In genomic region chr6:121122739-121123241, GRCm38 (mm10) we compare ENCODE assay signal across 12 mouse cellular contexts. TPM values are rescaled to one million over a fixed set of nuclear protein-coding genes. Genes with fewer than 3 reads are reported as not detected.
A peak's percentile ranks its signal among the peaks of the same experiment; 100 is the strongest.
DNase-seq lines count a peak whose midpoint lies in the region; ATAC-seq lines count a peak whose summit lies in the region.
"Had no signal": no experiment of that assay in that cellular context is flagged by ENCODE, and none has a peak within 500 bp of the region (broad histone marks: within the 10 kb centered on the region; RNA-seq: fewer than 3 reads in every experiment).

No protein-coding gene starts in this region.

- H3K27me3 ChIP-seq in midbrain, embryonic 11.5 days (ENCODE audit: control insufficient read depth, insufficient read depth, low read length): no peaks in the 10 kb centered on the region
- H3K27me3 ChIP-seq: midbrain, embryonic 12.5 days had no signal

- no peak overlapping the region for H3K9ac ChIP-seq in midbrain, embryonic 11.5 days (ENCODE audit: low read length)
- H3K9ac ChIP-seq: midbrain, embryonic 12.5 days had no signal

- no peak overlapping the region for H3K4me2 ChIP-seq in midbrain, embryonic 11.5 days
- H3K4me2 ChIP-seq: heart, embryonic 11.5 days; midbrain, embryonic 12.5 days had no signal

- H3K4me1 ChIP-seq in midbrain, embryonic 11.5 days (ENCODE audit: control insufficient read depth, insufficient read depth, low read length): no peaks in the 10 kb centered on the region

- no peak overlapping the region for H3K27ac ChIP-seq in midbrain, embryonic 11.5 days (ENCODE audit: low read depth, low read length)
- H3K27ac ChIP-seq: hindbrain, postnatal 0 days; midbrain, embryonic 12.5 days had no signal

- no peak for ATAC-seq in activated CD4-positive, CD25-positive, alpha-beta regulatory T cell, adult 4 months
- ATAC-seq in midbrain, embryonic 11.5 days (ENCODE audit: low FRiP score): no peak
- ATAC-seq: hindbrain, postnatal 0 days had no signal

- DNase-seq in 3134 (ENCODE audit: extremely low read depth, insufficient read length, low spot score) (peak; percentile 87), adipocyte (ENCODE audit: low spot score) (peak; percentile 93)
- peak; percentile 83 for DNase-seq in cerebellum, adult 9-11 months
- peak; percentile 62 to 67 for DNase-seq in lung, adult 18-20 months
- DNase-seq in spleen, postnatal 36 days (ENCODE audit: low spot score in 2 of 2): no peak
- no peak for DNase-seq in layer of hippocampus, postnatal 25 days (ENCODE audit: extremely low spot score in 1 of 2, low spot score in 1 of 2)
- no peak for DNase-seq in midbrain, embryonic 11.5 days (ENCODE audit: low spot score, missing footprints)
- DNase-seq: thymus, adult 18-20 months had no signal

- no peaks in the 10 kb centered on the region for H3K9me3 ChIP-seq in midbrain, embryonic 11.5 days (ENCODE audit: control insufficient read depth, low read length)
- H3K9me3 ChIP-seq: midbrain, embryonic 12.5 days had no signal

- H3K36me3 ChIP-seq in midbrain, embryonic 11.5 days (ENCODE audit: control insufficient read depth, insufficient read depth, low read length): no peaks in the 10 kb centered on the region
- H3K36me3 ChIP-seq: midbrain, embryonic 12.5 days had no signal

- no peak overlapping the region for H3K4me3 ChIP-seq in midbrain, embryonic 11.5 days (ENCODE audit: low read depth, low read length)
- H3K4me3 ChIP-seq: midbrain, embryonic 12.5 days had no signal

- 87% methylated on average over 5 of the region's 5 CpGs for WGBS in midbrain, embryonic 11.5 days

RNA-seq across cellular contexts. Expression of gene Mical3, which starts 8.0 kb away (rescaled TPM):
- 1 to 10 TPM; 7.1 to 9.1 TPM for polyA plus RNA-seq in activated CD4-positive, CD25-positive, alpha-beta regulatory T cell, adult 4 months (2017; shearing (Covaris generic))
- total RNA-seq in layer of hippocampus, postnatal 25 days (2021): 10 to 100 TPM; 75.0 to 88.0 TPM
- 11.8 and 12.8 TPM in 2 replicates for polyA plus RNA-seq in midbrain, embryonic 11.5 days (2014; fragmentation: Nextera tagmentation; extraction: Ambion mirVana)

Comparison
In these comparisons a context has a peak if more than half of its experiments do, and no peak if none do; other contexts are left out.
1. DNase-seq: peak in 3134 (single experiment), adipocyte (single experiment), cerebellum, adult 9-11 months (single experiment) and lung, adult 18-20 months (2 of 2); none in spleen, postnatal 36 days (0 of 2), layer of hippocampus, postnatal 25 days (0 of 2) and midbrain, embryonic 11.5 days (single experiment).